Mouse (Mus musculus) heart, embryonic 13.5 days (tissue): ENCODE results near the gene Slc17a7. TPM values are rescaled to one million over a fixed set of nuclear protein-coding genes. Genes with fewer than 3 reads are reported as not detected.
"Not testable (repeated sequence)": the region's sequence is repeated elsewhere in the genome, so short reads cannot be mapped to it uniquely, and the experiment has no call there.

Experiments used
- ATAC-seq: fragments of 200-750 bp; cut with Nextera tagmentation; 2 replicates; pipeline ENCODE4 v1.8.0; 2017; ENCODE audit warnings: moderate TSS enrichment; ENCODE audit not compliant: insufficient number of reproducible peaks, low FRiP score, low TSS enrichment; ENCODE audit errors: extremely low read depth
- H3K27ac ChIP-seq: fragments of 300-500 bp; sonication (generic); replicated peaks from 2 replicates; pipeline ENCODE4 v1.5.1; 2015; ENCODE audit warnings: moderate library complexity, mild to moderate bottlenecking, inconsistent platforms
- H3K27me3 ChIP-seq: fragments of 300-500 bp; sonication (generic); replicated peaks from 2 replicates; pipeline ENCODE4 v1.6.1; 2015; ENCODE audit warnings: mild to moderate bottlenecking, inconsistent platforms
- H3K36me3 ChIP-seq: fragments of 300-500 bp; sonication (generic); 2 replicates; pipeline ENCODE4 v1.6.1; 2015; ENCODE audit warnings: mild to moderate bottlenecking, inconsistent platforms
- H3K4me1 ChIP-seq: fragments of 300-500 bp; sonication (generic); 2 replicates; pipeline ENCODE4 v1.6.1; 2015; ENCODE audit warnings: inconsistent platforms
- H3K4me2 ChIP-seq: fragments of 300-500 bp; sonication (generic); 2 replicates; pipeline ENCODE4 v1.6.1; 2015; ENCODE audit warnings: inconsistent platforms, mild to moderate bottlenecking, moderate library complexity
- H3K4me3 ChIP-seq: fragments of 300-500 bp; sonication (generic); 2 replicates; pipeline ENCODE4 v1.5.1; 2015; ENCODE audit warnings: moderate library complexity, mild to moderate bottlenecking, inconsistent platforms
- H3K9ac ChIP-seq: fragments of 300-500 bp; sonication (generic); 2 replicates; pipeline ENCODE4 v1.6.1; 2015; ENCODE audit warnings: inconsistent platforms, mild to moderate bottlenecking, moderate library complexity
- H3K9me3 ChIP-seq: fragments of 300-500 bp; sonication (generic); 2 replicates; pipeline ENCODE4 v1.6.1; 2016; ENCODE audit warnings: inconsistent platforms
- whole genome bisulfite sequencing: fragments of 180-500 bp; shearing (Covaris S2); methylation state at CpG from one replicate; pipeline ENCODE4 v1.1.7; 2015; ENCODE audit warnings: mixed read lengths; 5-methylcytosine and 5-hydroxymethylcytosine counted together
- polyA plus RNA-seq: library from polyadenylated mRNA; unstranded; fragments of >200 nt; fragmentation: Nextera tagmentation; extraction: Ambion mirVana; gene quantifications from 2 replicates; pipeline ENCODE4 v1.2.1, GENCODE M21; 2015

Slc17a7 gene
- polyA plus RNA-seq, 1 experiment from 2014 or later, result 3.6 TPM

GRCm38 (mm10) chr7:45167761-45168445 lies 4.2 kb downstream of the Slc17a7 start:
- Histone ChIP-seq H3K4me2 (no peak overlapping the region), H3K27ac (no peak overlapping the region), H3K27me3 (peaks cover 97% of the 10 kb centered on the region), H3K4me1 (peaks cover 16% of the 10 kb centered on the region), H3K4me3 (no peak overlapping the region; the same call in 1 of the 2 replicates), H3K36me3 (peaks cover 13% of the 10 kb centered on the region), H3K9me3 (peaks cover 39% of the 10 kb centered on the region), H3K9ac (no peak overlapping the region)
- WGBS, result 4% methylated on average over 19 of the region's 19 CpGs
- no peak for ATAC-seq

GRCm38 (mm10) chr7:45168656-45169055 lies 4.9 kb downstream of the Slc17a7 start:
- no peak for ATAC-seq
- H3K9me3 ChIP-seq, result peaks cover 39% of the 10 kb centered on the region
- H3K9ac ChIP-seq, result no peak overlapping the region
- peaks cover 13% of the 10 kb centered on the region for H3K36me3 ChIP-seq
- H3K4me1 ChIP-seq, result peaks cover 16% of the 10 kb centered on the region
- no peak overlapping the region for H3K4me3 ChIP-seq
- 6% methylated on average over 24 of the region's 24 CpGs for WGBS
- H3K4me2 ChIP-seq, result no peak overlapping the region
- peaks cover 95% of the 10 kb centered on the region for H3K27me3 ChIP-seq
- H3K27ac ChIP-seq, result no peak overlapping the region

- H3K9ac ChIP-seq, result no peak overlapping the region
- H3K4me2 ChIP-seq, result no peak overlapping the region
- H3K4me3 ChIP-seq, result no peak overlapping the region
- H3K27ac ChIP-seq, result no peak overlapping the region
- ATAC-seq, result no peak
- peaks cover 13% of the 10 kb centered on the region for H3K36me3 ChIP-seq
- 81% methylated on average over 3 of the region's 3 CpGs for WGBS
- peaks cover 9% of the 10 kb centered on the region for H3K4me1 ChIP-seq
- peaks cover 39% of the 10 kb centered on the region for H3K9me3 ChIP-seq
- H3K27me3 ChIP-seq, result peaks cover 95% of the 10 kb centered on the region
These were observed 5.7 kb downstream of the Slc17a7 start for GRCm38 (mm10) chr7:45169495-45169894.

GRCm38 (mm10) chr7:45172974-45173373 lies 9.2 kb downstream of the Slc17a7 start:
- H3K27me3 ChIP-seq, result peaks cover 95% of the 10 kb centered on the region
- H3K36me3 ChIP-seq, result peaks cover 13% of the 10 kb centered on the region
- H3K9me3 ChIP-seq, result peaks cover 39% of the 10 kb centered on the region
- no peak overlapping the region for H3K4me3 ChIP-seq
- H3K4me2 ChIP-seq, result no peak overlapping the region
- WGBS, result 51% methylated on average over 7 of the region's 7 CpGs
- no peak overlapping the region for H3K27ac ChIP-seq
- peaks cover 11% of the 10 kb centered on the region for H3K4me1 ChIP-seq
- H3K9ac ChIP-seq, result no peak overlapping the region
- ATAC-seq, result no peak

- 46% methylated on average over 1 of the region's 1 CpGs for WGBS
These were observed 10.0 kb downstream of the Slc17a7 start for GRCm38 (mm10) chr7:45173772-45174171.

GRCm38 (mm10) chr7:45174567-45175280 lies 11.0 kb downstream of the Slc17a7 start:
- no peak for ATAC-seq
- Histone ChIP-seq H3K4me2 (peak overlapping the region; percentile 33; the same call in 1 of the 2 replicates), H3K27me3 (peaks cover 95% of the 10 kb centered on the region), H3K9ac (0 out of 2 replicates have a peak overlapping the region, but pooled peaks have one; percentile 13), H3K36me3 (peaks cover 6% of the 10 kb centered on the region; the same call in 1 of the 2 replicates), H3K4me1 (peaks cover 11% of the 10 kb centered on the region), H3K27ac (no peak overlapping the region), H3K4me3 (peak overlapping the region; percentile 13; the same call in 1 of the 2 replicates), H3K9me3 (peaks cover 27% of the 10 kb centered on the region)
- WGBS, result 3% methylated on average over 29 of the region's 29 CpGs

More at GRCm38 (mm10) chr7:45173772-45174171, 10.0 kb downstream of the Slc17a7 start:
- H3K4me1 ChIP-seq, result peaks cover 11% of the 10 kb centered on the region
- peaks cover 37% of the 10 kb centered on the region for H3K9me3 ChIP-seq
- peaks cover 95% of the 10 kb centered on the region for H3K27me3 ChIP-seq
- not testable (repeated sequence) for ATAC-seq, H3K27ac ChIP-seq, H3K4me3 ChIP-seq, H3K9ac ChIP-seq, H3K4me2 ChIP-seq
- H3K36me3 ChIP-seq, result peaks cover 13% of the 10 kb centered on the region

- peaks cover 21% of the 10 kb centered on the region for H3K9me3 ChIP-seq
- H3K4me2 ChIP-seq, result no peak overlapping the region
- H3K4me3 ChIP-seq, result no peak overlapping the region
- peaks cover 95% of the 10 kb centered on the region for H3K27me3 ChIP-seq
- H3K27ac ChIP-seq, result no peak overlapping the region
- H3K36me3 ChIP-seq, result no peaks in the 10 kb centered on the region
- peaks cover 11% of the 10 kb centered on the region for H3K4me1 ChIP-seq
- ATAC-seq, result no peak
- no peak overlapping the region for H3K9ac ChIP-seq
- 5% methylated on average over 13 of the region's 13 CpGs for WGBS
These were observed 11.6 kb downstream of the Slc17a7 start for GRCm38 (mm10) chr7:45175398-45175797.

- H3K4me1 ChIP-seq, result peaks cover 16% of the 10 kb centered on the region
- WGBS, result 2% methylated on average over 23 of the region's 23 CpGs
- H3K27ac ChIP-seq, result no peak overlapping the region
- peak overlapping the region; percentile 40; the same call in 1 of the 2 replicates for H3K9ac ChIP-seq
- H3K4me3 ChIP-seq, result peak overlapping the region; percentile 34
- H3K4me2 ChIP-seq, result peak overlapping the region; percentile 56
- H3K27me3 ChIP-seq, result peaks cover 97% of the 10 kb centered on the region
- ATAC-seq, result no peak
- no peaks in the 10 kb centered on the region for H3K36me3 ChIP-seq
- H3K9me3 ChIP-seq, result peaks cover 15% of the 10 kb centered on the region
These were observed 12.2 kb downstream of the Slc17a7 start for GRCm38 (mm10) chr7:45175929-45176328.

- Histone ChIP-seq H3K9ac (peak overlapping the region; percentile 40; the same call in 1 of the 2 replicates), H3K4me1 (peaks cover 21% of the 10 kb centered on the region), H3K9me3 (peaks cover 11% of the 10 kb centered on the region; the same call in 1 of the 2 replicates), H3K4me2 (peak overlapping the region; percentile 56), H3K36me3 (no peaks in the 10 kb centered on the region), H3K27me3 (peaks cover 97% of the 10 kb centered on the region), H3K27ac (no peak overlapping the region), H3K4me3 (peak overlapping the region; percentile 34)
- no peak for ATAC-seq
- 4% methylated on average over 31 of the region's 31 CpGs for WGBS
These were observed 12.6 kb downstream of the Slc17a7 start for GRCm38 (mm10) chr7:45176356-45176755.

- Histone ChIP-seq H3K9me3 (no peaks in the 10 kb centered on the region), H3K27me3 (peaks cover 99% of the 10 kb centered on the region), H3K4me2 (no peak overlapping the region), H3K27ac (no peak overlapping the region), H3K9ac (no peak overlapping the region), H3K36me3 (no peaks in the 10 kb centered on the region), H3K4me3 (no peak overlapping the region), H3K4me1 (peaks cover 33% of the 10 kb centered on the region)
- 17% methylated on average over 7 of the region's 7 CpGs for WGBS
- ATAC-seq, result no peak
These were observed 14.8 kb downstream of the Slc17a7 start for GRCm38 (mm10) chr7:45178550-45178949.

GRCm38 (mm10) chr7:45179469-45179868 lies 15.7 kb downstream of the Slc17a7 start, which contains the start of gene Gfy:
TSS of gene Gfy (minus strand) at chr7:45179569.
- H3K27me3 ChIP-seq, result peaks cover 100% of the 10 kb centered on the region
- no peaks in the 10 kb centered on the region for H3K36me3 ChIP-seq
- no peak within 1 kb of the TSS for H3K4me2 ChIP-seq
- H3K9me3 ChIP-seq, result no peaks in the 10 kb centered on the region
- H3K27ac ChIP-seq, result no peak within 1 kb of the TSS
- H3K9ac ChIP-seq, result no peak within 1 kb of the TSS
- ATAC-seq, result no peak
- H3K4me1 ChIP-seq, result peaks cover 33% of the 10 kb centered on the region
- 27% methylated on average over 7 of the region's 7 CpGs for WGBS
- H3K4me3 ChIP-seq, result no peak within 1 kb of the TSS
